In the genomic region with DNA sequence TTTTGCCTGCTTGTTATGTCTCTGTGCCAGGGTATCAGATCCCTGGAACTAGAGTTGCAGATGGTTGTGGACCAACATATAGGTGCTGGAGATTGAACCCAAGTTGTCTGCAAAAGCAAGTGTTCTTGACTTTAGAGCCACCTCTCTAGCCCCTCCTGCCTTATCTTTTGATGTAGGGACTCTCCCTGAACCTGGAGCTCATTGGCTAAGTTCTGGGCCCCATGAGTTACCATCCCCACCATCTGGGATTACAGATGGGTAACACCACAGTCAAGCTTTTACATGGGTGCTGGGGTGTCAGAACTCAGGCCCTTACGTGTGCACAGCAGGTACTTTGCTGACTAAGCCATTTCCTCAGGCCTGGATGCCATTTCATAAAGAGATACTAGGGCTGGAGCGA, we compare ENCODE assay signal across 28 mouse cellular contexts.
"Had no signal": no experiment of that assay in that cellular context is flagged by ENCODE, and none has a peak within 500 bp of the region (broad histone marks: within the 10 kb centered on the region; RNA-seq: fewer than 3 reads in every experiment).

No protein-coding gene starts in this region.

- H3K4me2 ChIP-seq: embryonic facial prominence, embryonic 12.5 days; embryonic facial prominence, embryonic 13.5 days; embryonic facial prominence, embryonic 15.5 days; forebrain, embryonic 12.5 days; forebrain, embryonic 13.5 days; forebrain, embryonic 15.5 days had no signal

- DNase-seq: cerebellum, adult 2 months; cerebellum, adult 8-10 months; cerebellum, adult 9-10 months; cerebellum, adult 9-11 months; cerebellum, postnatal 10 days; cerebellum, postnatal 14 days; cerebellum, postnatal 25 days; cerebellum, postnatal 36 days; embryo, embryonic 11 days; forebrain, postnatal 0 days; gastrocnemius, adult 2 months; gastrocnemius, postnatal 10 days; gastrocnemius, postnatal 14 days; gastrocnemius, postnatal 25 days; gastrocnemius, postnatal 36 days; heart, adult 11 months; heart, adult 18-20 months had no signal

- H3K36me3 ChIP-seq: embryonic facial prominence, embryonic 10.5 days; embryonic facial prominence, embryonic 12.5 days; embryonic facial prominence, embryonic 13.5 days; embryonic facial prominence, embryonic 15.5 days; forebrain, embryonic 10.5 days; forebrain, embryonic 12.5 days; forebrain, embryonic 15.5 days had no signal

- ATAC-seq: forebrain, embryonic 13.5 days; forebrain, embryonic 14.5 days; forebrain, embryonic 15.5 days; forebrain, embryonic 16.5 days; forebrain, postnatal 0 days had no signal

- H3K4me3 ChIP-seq: embryonic facial prominence, embryonic 10.5 days; embryonic facial prominence, embryonic 12.5 days; embryonic facial prominence, embryonic 13.5 days; embryonic facial prominence, embryonic 15.5 days; erythroblast, embryonic 14.5 days; forebrain, embryonic 10.5 days; forebrain, embryonic 12.5 days; forebrain, embryonic 13.5 days; forebrain, embryonic 15.5 days; gastrocnemius, adult 2 months had no signal

- H3K9ac ChIP-seq: embryonic facial prominence, embryonic 12.5 days; embryonic facial prominence, embryonic 13.5 days; embryonic facial prominence, embryonic 15.5 days; forebrain, embryonic 12.5 days; forebrain, embryonic 13.5 days; forebrain, embryonic 15.5 days; forebrain, postnatal 0 days had no signal

- H3K27ac ChIP-seq: embryonic facial prominence, embryonic 12.5 days; embryonic facial prominence, embryonic 13.5 days; embryonic facial prominence, embryonic 15.5 days; forebrain, embryonic 10.5 days; forebrain, embryonic 12.5 days; forebrain, embryonic 13.5 days; forebrain, embryonic 15.5 days; gastrocnemius, adult 2 months had no signal

- H3K27me3 ChIP-seq: embryonic facial prominence, embryonic 12.5 days; embryonic facial prominence, embryonic 13.5 days; embryonic facial prominence, embryonic 15.5 days; forebrain, embryonic 12.5 days; forebrain, embryonic 13.5 days; forebrain, embryonic 15.5 days had no signal

- H3K9me3 ChIP-seq: embryonic facial prominence, embryonic 10.5 days; embryonic facial prominence, embryonic 12.5 days; embryonic facial prominence, embryonic 13.5 days; embryonic facial prominence, embryonic 15.5 days; forebrain, embryonic 10.5 days; forebrain, embryonic 12.5 days; forebrain, embryonic 13.5 days; forebrain, embryonic 15.5 days had no signal
